Mouse (Mus musculus): ENCODE data around the gene Olfr1454.

Gene Olfr1454

DNA sequence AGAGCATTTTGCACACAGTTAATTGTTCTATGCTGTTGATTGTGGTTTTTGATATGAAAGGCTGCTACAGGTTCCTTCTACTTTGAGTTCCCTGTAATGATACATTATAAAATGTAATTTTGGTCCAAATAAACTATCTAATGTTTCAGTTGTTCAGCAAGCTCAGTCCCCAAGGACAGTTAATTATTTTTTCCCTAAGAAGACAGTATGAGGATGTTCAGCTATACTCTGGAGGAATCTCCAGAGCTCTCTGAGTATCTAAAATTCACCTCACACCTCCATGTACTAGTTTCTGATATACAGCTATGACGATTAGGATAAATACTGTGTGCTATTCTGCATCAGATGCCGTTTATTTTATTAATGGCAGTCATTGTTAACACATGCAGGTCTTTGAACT lies at the start of gene Olfr1454:
Olfr1454 (plus strand) TSS at position 301 of the 400 bp plus-strand sequence.
- DNase-seq (ENCODE audit: low read depth), result no peak

DNA sequence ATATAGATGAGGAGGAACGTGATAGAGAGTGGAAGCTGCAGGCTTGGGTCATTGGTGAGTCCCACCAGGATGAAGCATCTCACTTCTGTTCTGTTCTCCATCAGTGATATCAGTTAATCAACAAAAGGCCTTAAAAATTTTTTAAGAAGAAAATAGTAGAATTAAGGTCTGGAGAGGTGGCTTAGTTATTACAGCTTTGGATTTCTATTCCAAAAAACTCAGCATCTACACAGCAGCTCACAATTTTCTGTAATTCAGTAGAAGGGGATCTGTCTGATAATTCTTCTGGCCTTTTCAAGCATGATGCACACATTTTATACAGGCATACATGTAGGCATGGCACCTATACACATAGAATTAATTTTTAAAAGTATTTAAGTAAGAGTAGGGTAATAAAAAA lies 32.2 kb upstream of the Olfr1454 start, which contains the start of gene Olfr1453:
Olfr1453 (minus strand) TSS at position 101 of the 400 bp plus-strand sequence.
- no peak for DNase-seq (ENCODE audit: low read depth)

DNA sequence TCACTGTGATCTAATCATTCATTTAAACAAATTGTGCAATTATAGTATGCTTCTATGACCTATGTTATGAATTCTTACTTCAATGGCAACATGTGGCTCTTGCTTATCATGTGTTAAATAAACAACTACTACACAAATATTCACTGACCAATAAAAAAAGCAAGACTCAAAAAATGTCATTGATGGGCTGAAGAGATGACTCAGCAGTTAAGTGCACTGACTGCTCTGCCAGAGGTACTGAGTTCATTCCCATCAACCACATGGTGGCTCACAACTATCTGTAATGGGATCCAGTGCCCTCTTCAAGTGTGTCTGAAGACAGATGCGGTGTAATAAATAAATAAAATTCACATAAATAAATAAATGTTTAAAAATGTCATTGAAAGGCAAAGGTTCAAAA lies 33.5 kb downstream of the Olfr1454 start:
- DNase-seq (ENCODE audit: low read depth), result no peak

DNA sequence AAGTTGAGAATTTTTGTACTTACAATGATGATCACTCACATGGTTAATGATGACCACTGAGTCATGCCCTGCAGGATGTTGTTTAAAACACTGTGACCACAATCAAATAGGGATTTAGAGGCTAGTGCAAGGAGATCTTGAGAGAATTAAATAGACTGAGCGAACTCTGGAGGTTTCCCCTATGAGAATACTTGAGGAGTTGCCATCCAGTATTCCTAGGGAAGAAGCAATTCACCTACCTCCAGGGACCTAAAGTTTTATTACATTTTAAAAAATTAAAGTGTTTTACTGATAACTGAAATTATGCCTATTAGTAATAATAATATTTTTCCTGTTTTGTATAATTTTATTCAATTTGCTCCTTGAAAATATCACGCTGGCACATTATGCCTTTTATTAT lies 37.4 kb downstream of the Olfr1454 start, which contains the start of gene Olfr1457:
Olfr1457 (minus strand) TSS at position 101 of the 400 bp plus-strand sequence.
- DNase-seq (ENCODE audit: low read depth), result no peak

DNA sequence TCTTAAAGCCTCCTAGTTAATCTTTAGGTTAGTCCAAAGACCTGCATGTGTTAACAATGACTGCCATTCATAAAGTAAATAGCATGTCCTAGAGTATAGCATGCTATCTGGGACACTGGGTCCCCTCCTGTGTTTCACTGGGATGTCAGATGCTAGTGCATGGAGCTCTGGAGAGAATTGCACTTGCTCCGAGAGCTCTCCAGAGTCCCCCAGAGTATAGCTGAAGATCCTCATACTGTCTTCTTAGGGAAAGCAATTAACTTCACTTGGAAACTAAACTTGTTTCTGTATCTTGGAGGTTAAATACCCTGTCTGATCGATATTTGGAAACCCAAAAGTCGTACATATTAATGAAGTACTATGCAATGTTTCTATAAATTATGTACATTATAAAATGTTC lies 46.3 kb downstream of the Olfr1454 start, which contains the start of gene Olfr1458:
Olfr1458 (minus strand) TSS at position 101 of the 400 bp plus-strand sequence.
- DNase-seq (ENCODE audit: low read depth), result no peak

Data from c-Kit-positive CD71-negative TER-119-negative erythroid progenitor cells, embryonic 14.5 days (primary cell).